Comparison of ENCODE assay signal across 19 mouse cellular contexts in genomic region chr5:43583326-43584120, GRCm38 (mm10).
DNase-seq lines count a peak whose midpoint lies in the region; ATAC-seq lines count a peak whose summit lies in the region.
"Had no signal": no experiment of that assay in that cellular context is flagged by ENCODE, and none has a peak within 500 bp of the region (broad histone marks: within the 10 kb centered on the region; RNA-seq: fewer than 3 reads in every experiment).

No protein-coding gene starts in this region.

- H3K27me3 ChIP-seq in forebrain, embryonic 11.5 days (ENCODE audit: control insufficient read depth, insufficient read depth, low read length), result no peaks in the 10 kb centered on the region
- H3K27me3 ChIP-seq in forebrain, embryonic 10.5 days (ENCODE audit: poor library complexity, severe bottlenecking), result no peaks in the 10 kb centered on the region
- H3K27me3 ChIP-seq in neural tube, embryonic 14.5 days (ENCODE audit: control insufficient read depth, insufficient read depth, low read length), result no peaks in the 10 kb centered on the region
- H3K27me3 ChIP-seq in neural tube, embryonic 15.5 days (replicated peaks), result no peaks in the 10 kb centered on the region
- H3K27me3 ChIP-seq in midbrain, embryonic 13.5 days, result no peaks in the 10 kb centered on the region
- H3K27me3 ChIP-seq: embryonic facial prominence, embryonic 12.5 days; limb, embryonic 13.5 days; liver, embryonic 12.5 days had no signal

- no peaks in the 10 kb centered on the region for H3K9me3 ChIP-seq in forebrain, embryonic 11.5 days (ENCODE audit: control insufficient read depth, low read length)
- no peaks in the 10 kb centered on the region for H3K9me3 ChIP-seq in forebrain, embryonic 10.5 days
- no peaks in the 10 kb centered on the region for H3K9me3 ChIP-seq in neural tube, embryonic 14.5 days (ENCODE audit: control insufficient read depth, low read length)
- no peaks in the 10 kb centered on the region for H3K9me3 ChIP-seq in neural tube, embryonic 15.5 days (replicated peaks)
- H3K9me3 ChIP-seq in midbrain, embryonic 13.5 days, result no peaks in the 10 kb centered on the region
- H3K9me3 ChIP-seq: embryonic facial prominence, embryonic 12.5 days; heart, embryonic 10.5 days; limb, embryonic 13.5 days; liver, embryonic 12.5 days had no signal

- H3K36me3 ChIP-seq in forebrain, embryonic 11.5 days (ENCODE audit: control insufficient read depth, insufficient read depth, low read length), result no peaks in the 10 kb centered on the region
- H3K36me3 ChIP-seq in forebrain, embryonic 10.5 days (replicated peaks), result no peaks in the 10 kb centered on the region
- H3K36me3 ChIP-seq in neural tube, embryonic 14.5 days (ENCODE audit: control insufficient read depth, insufficient read depth, low read length), result no peaks in the 10 kb centered on the region
- H3K36me3 ChIP-seq in neural tube, embryonic 15.5 days, result no peaks in the 10 kb centered on the region
- no peaks in the 10 kb centered on the region for H3K36me3 ChIP-seq in midbrain, embryonic 13.5 days
- H3K36me3 ChIP-seq: embryonic facial prominence, embryonic 12.5 days; heart, embryonic 10.5 days; limb, embryonic 13.5 days; liver, embryonic 12.5 days had no signal

- no peak for DNase-seq in forebrain, embryonic 11.5 days (ENCODE audit: low spot score)
- DNase-seq in forebrain, embryonic 10.5 days (ENCODE audit: extremely low spot score, low spot score), result no peak
- no peak for DNase-seq in heart, postnatal 4 days
- DNase-seq in left cerebral cortex, adult 11 months (ENCODE audit: low spot score), result no peak
- DNase-seq: cerebellum, adult 11 months; lung, adult 18-20 months; right cerebral cortex, postnatal 25 days; spleen, adult 18-20 months had no signal

- no peak overlapping the region for H3K4me3 ChIP-seq in forebrain, embryonic 11.5 days (ENCODE audit: low read depth, low read length)
- no peak overlapping the region for H3K4me3 ChIP-seq in forebrain, embryonic 10.5 days
- H3K4me3 ChIP-seq in neural tube, embryonic 14.5 days (ENCODE audit: low read depth, low read length), result no peak overlapping the region
- H3K4me3 ChIP-seq in neural tube, embryonic 15.5 days (replicated peaks), result no peak overlapping the region
- no peak overlapping the region for H3K4me3 ChIP-seq in midbrain, embryonic 13.5 days (replicated peaks)
- H3K4me3 ChIP-seq: embryonic facial prominence, embryonic 12.5 days; erythroblast, embryonic 14.5 days; heart, embryonic 10.5 days; layer of hippocampus, adult 2 months; limb, embryonic 13.5 days; liver, embryonic 12.5 days had no signal

- WGBS in forebrain, embryonic 11.5 days, result 49% methylated on average over 6 of the region's 6 CpGs
- WGBS in forebrain, embryonic 10.5 days, result 63% methylated on average over 6 of the region's 6 CpGs
- WGBS in neural tube, embryonic 14.5 days, result 66% methylated on average over 6 of the region's 6 CpGs
- 74% methylated on average over 6 of the region's 6 CpGs for WGBS in neural tube, embryonic 15.5 days
- 52% methylated on average over 6 of the region's 6 CpGs for WGBS in midbrain, embryonic 13.5 days

- H3K4me2 ChIP-seq in forebrain, embryonic 11.5 days (ENCODE audit: low read depth, low read length, severe bottlenecking), result no peak overlapping the region
- H3K4me2 ChIP-seq in neural tube, embryonic 14.5 days (ENCODE audit: low read depth, low read length), result no peak overlapping the region
- no peak overlapping the region for H3K4me2 ChIP-seq in neural tube, embryonic 15.5 days
- no peak overlapping the region for H3K4me2 ChIP-seq in midbrain, embryonic 13.5 days (replicated peaks)
- H3K4me2 ChIP-seq: embryonic facial prominence, embryonic 12.5 days; limb, embryonic 13.5 days; liver, embryonic 12.5 days had no signal

- 0 out of 2 replicates have a peak, but pooled peaks cover 2% of the 10 kb centered on the region for H3K4me1 ChIP-seq in forebrain, embryonic 11.5 days (replicated peaks; ENCODE audit: control insufficient read depth, insufficient read depth, low read length)
- H3K4me1 ChIP-seq in forebrain, embryonic 10.5 days, result peaks cover 19% of the 10 kb centered on the region
- H3K4me1 ChIP-seq in neural tube, embryonic 14.5 days (ENCODE audit: control insufficient read depth, insufficient read depth, low read length), result no peaks in the 10 kb centered on the region
- H3K4me1 ChIP-seq in neural tube, embryonic 15.5 days, result no peaks in the 10 kb centered on the region
- peaks cover 11% of the 10 kb centered on the region for H3K4me1 ChIP-seq in midbrain, embryonic 13.5 days (replicated peaks)
- H3K4me1 ChIP-seq: heart, embryonic 10.5 days; liver, embryonic 12.5 days had no signal

- no peak overlapping the region for H3K27ac ChIP-seq in forebrain, embryonic 11.5 days (ENCODE audit: low read depth, low read length)
- H3K27ac ChIP-seq in forebrain, embryonic 10.5 days, result no peak overlapping the region
- no peak overlapping the region for H3K27ac ChIP-seq in neural tube, embryonic 14.5 days (ENCODE audit: low read depth, low read length)
- no peak overlapping the region for H3K27ac ChIP-seq in neural tube, embryonic 15.5 days (replicated peaks)
- peak overlapping the region; percentile 56 for H3K27ac ChIP-seq in midbrain, embryonic 13.5 days
- H3K27ac ChIP-seq: embryonic facial prominence, embryonic 12.5 days; heart, embryonic 10.5 days; layer of hippocampus, adult 2 months; limb, embryonic 13.5 days; liver, embryonic 12.5 days had no signal

- no peak overlapping the region for H3K9ac ChIP-seq in forebrain, embryonic 11.5 days (ENCODE audit: low read length)
- no peak overlapping the region for H3K9ac ChIP-seq in neural tube, embryonic 14.5 days (replicated peaks; ENCODE audit: low read depth, low read length)
- no peak overlapping the region for H3K9ac ChIP-seq in neural tube, embryonic 15.5 days (replicated peaks)
- no peak overlapping the region for H3K9ac ChIP-seq in midbrain, embryonic 13.5 days (replicated peaks)
- H3K9ac ChIP-seq: embryonic facial prominence, embryonic 12.5 days; limb, embryonic 13.5 days; liver, embryonic 12.5 days had no signal

- ATAC-seq in forebrain, embryonic 11.5 days (replicated peaks; ENCODE audit: low FRiP score), result peak; percentile 67
- ATAC-seq in neural tube, embryonic 14.5 days (ENCODE audit: low read depth), result peak; percentile 66; the same call in 1 of the 2 replicates
- ATAC-seq in neural tube, embryonic 15.5 days (ENCODE audit: low FRiP score), result no peak
- peak; percentile 77 for ATAC-seq in midbrain, embryonic 13.5 days
- ATAC-seq: CD4-positive, CD25-positive, alpha-beta regulatory T cell, adult 4 months; inflammation-experienced regulatory T-cells, adult 6 months; liver, embryonic 12.5 days had no signal
